Mouse (Mus musculus): ENCODE results near the gene Cyfip2. TPM values are rescaled to one million over a fixed set of nuclear protein-coding genes. Genes with fewer than 3 reads are reported as not detected.

Cyfip2 gene
- polyA plus RNA-seq, 1 experiment from 2014 or later = 92.0 TPM

DNA sequence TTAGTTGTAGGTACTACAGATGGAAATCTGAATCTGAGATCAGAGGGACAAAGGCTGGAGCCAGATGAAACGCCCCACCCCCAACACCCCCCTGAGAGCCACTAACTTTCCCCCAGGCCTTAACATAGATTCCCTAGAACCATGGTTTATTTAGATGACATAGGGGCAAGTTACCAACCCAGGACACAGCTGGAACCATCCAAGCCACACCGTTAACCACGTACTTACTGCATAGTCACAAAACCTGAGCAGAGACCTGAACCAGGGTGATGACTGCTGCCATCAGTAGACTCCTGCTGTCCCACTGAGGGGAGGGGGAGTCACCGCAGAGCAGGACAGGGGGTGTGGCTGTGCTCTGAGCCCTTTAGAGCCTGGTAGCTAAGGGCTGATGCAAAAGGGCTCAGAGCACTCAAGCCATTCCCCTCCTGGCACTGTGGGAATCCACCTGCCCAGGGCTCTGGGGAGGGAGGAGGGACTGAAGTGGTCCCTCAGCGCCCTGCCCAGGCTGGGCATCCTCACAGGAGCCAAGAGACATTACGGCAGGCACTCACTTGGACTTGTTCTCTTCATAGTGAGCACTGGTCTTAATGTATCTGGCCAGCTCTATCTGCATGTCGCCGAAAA lies 40.5 kb downstream of the Cyfip2 start:
- ATAC-seq = no peak
- no peak overlapping the region for H3K4me2 ChIP-seq (ENCODE audit: low read length)
- WGBS = 71% methylated on average over 8 of the region's 8 CpGs
- peaks cover 41% of the 10 kb centered on the region for H3K36me3 ChIP-seq (ENCODE audit: control insufficient read depth, insufficient read depth, low read length)
- H3K9me3 ChIP-seq (ENCODE audit: control insufficient read depth, low read length) = no peaks in the 10 kb centered on the region
- no peak overlapping the region; the same call in 1 of the 2 replicates for H3K9ac ChIP-seq (ENCODE audit: low read depth, low read length)
- H3K4me1 ChIP-seq (ENCODE audit: control insufficient read depth, insufficient read depth, low read depth, low read length) = no peaks in the 10 kb centered on the region
- no peak overlapping the region for H3K4me3 ChIP-seq (ENCODE audit: low read length)
- H3K27me3 ChIP-seq (replicated peaks; ENCODE audit: control insufficient read depth, insufficient read depth, low read length) = no peaks in the 10 kb centered on the region
- no peak overlapping the region for H3K27ac ChIP-seq (ENCODE audit: low read depth, low read length)

DNA sequence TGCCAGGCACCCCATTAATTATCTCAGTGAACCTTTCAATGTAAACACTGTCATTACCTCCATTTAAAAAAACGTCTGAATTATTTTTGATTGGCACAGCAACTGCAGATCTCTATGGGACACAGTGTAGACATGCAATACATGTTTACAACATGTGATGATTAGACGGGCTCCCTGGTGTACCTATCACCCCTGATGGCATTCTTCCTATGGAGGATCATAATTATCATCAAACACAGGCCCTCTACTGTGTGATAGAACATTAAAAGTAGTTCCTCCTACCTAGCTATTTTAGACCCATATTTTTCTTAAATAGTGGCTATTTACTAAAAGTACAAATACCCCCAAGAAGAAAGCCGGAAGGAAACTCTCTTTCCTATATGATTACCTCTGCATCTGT lies 42.8 kb downstream of the Cyfip2 start:
- H3K4me3 ChIP-seq (ENCODE audit: low read length) = no peak overlapping the region
- no peaks in the 10 kb centered on the region for H3K9me3 ChIP-seq (ENCODE audit: control insufficient read depth, low read length)
- peaks cover 52% of the 10 kb centered on the region for H3K36me3 ChIP-seq (ENCODE audit: control insufficient read depth, insufficient read depth, low read length)
- no peak for ATAC-seq
- H3K9ac ChIP-seq (ENCODE audit: low read depth, low read length) = no peak overlapping the region
- WGBS = 76% methylated on average over 3 of the region's 3 CpGs
- H3K27ac ChIP-seq (ENCODE audit: low read depth, low read length) = no peak overlapping the region
- H3K4me2 ChIP-seq (ENCODE audit: low read length) = no peak overlapping the region
- no peaks in the 10 kb centered on the region for H3K27me3 ChIP-seq (replicated peaks; ENCODE audit: control insufficient read depth, insufficient read depth, low read length)
- no peaks in the 10 kb centered on the region for H3K4me1 ChIP-seq (ENCODE audit: control insufficient read depth, insufficient read depth, low read depth, low read length)

DNA sequence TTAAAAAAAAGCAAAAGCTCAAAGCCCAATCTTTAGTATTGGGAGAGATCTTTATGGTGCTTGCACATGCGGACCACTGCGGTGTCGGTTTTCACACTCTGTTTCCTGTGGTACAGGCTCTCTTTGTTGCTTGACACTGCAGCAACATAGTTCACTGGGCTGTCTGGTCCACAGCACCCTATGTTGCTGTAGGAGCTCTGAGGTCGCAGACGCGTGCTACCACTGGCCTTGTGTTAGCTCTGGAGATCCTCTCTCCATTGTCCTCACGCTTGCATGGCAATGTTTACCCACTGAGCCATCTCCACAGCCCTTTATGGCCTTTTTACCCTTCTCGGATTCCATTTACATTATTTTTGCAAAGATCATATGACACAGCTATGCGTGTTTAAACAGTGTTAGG lies 43.3 kb downstream of the Cyfip2 start:
- WGBS = 73% methylated on average over 9 of the region's 9 CpGs
- no peak overlapping the region for H3K4me2 ChIP-seq (ENCODE audit: low read length)
- no peaks in the 10 kb centered on the region for H3K9me3 ChIP-seq (ENCODE audit: control insufficient read depth, low read length)
- H3K9ac ChIP-seq (ENCODE audit: low read depth, low read length) = no peak overlapping the region
- H3K36me3 ChIP-seq (ENCODE audit: control insufficient read depth, insufficient read depth, low read length) = peaks cover 53% of the 10 kb centered on the region
- H3K4me3 ChIP-seq (ENCODE audit: low read length) = no peak overlapping the region
- H3K27me3 ChIP-seq (replicated peaks; ENCODE audit: control insufficient read depth, insufficient read depth, low read length) = no peaks in the 10 kb centered on the region
- no peak overlapping the region for H3K27ac ChIP-seq (ENCODE audit: low read depth, low read length)
- H3K4me1 ChIP-seq (ENCODE audit: control insufficient read depth, insufficient read depth, low read depth, low read length) = no peaks in the 10 kb centered on the region
- ATAC-seq = 0 out of 2 replicates have a peak, but pooled peaks have one; percentile 32

DNA sequence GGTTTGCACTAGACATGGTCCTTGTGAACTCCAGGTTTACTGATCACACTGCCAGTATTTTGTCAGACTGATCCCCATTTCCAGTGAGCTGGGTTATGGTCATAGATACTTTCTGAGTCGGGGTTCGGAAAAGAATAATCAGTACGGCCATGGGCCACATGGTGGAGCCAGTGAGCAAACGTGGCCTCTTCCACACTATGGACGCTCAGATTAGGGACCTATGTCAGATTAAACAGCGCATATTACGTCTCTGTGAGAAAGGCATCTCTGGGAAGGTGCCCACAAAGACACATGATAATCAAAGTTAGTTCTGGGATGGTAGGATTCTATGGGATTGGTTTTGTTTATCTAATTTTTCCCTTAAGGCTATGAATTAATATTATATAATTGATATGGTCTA lies 43.7 kb downstream of the Cyfip2 start:
- Histone ChIP-seq H3K9ac (ENCODE audit: low read depth, low read length) (no peak overlapping the region), H3K4me1 (ENCODE audit: control insufficient read depth, insufficient read depth, low read depth, low read length) (no peaks in the 10 kb centered on the region), H3K4me2 (ENCODE audit: low read length) (no peak overlapping the region), H3K4me3 (ENCODE audit: low read length) (no peak overlapping the region), H3K9me3 (ENCODE audit: control insufficient read depth, low read length) (no peaks in the 10 kb centered on the region), H3K27me3 (replicated peaks; ENCODE audit: control insufficient read depth, insufficient read depth, low read length) (no peaks in the 10 kb centered on the region), H3K27ac (ENCODE audit: low read depth, low read length) (no peak overlapping the region), H3K36me3 (ENCODE audit: control insufficient read depth, insufficient read depth, low read length) (peaks cover 50% of the 10 kb centered on the region)
- ATAC-seq = peak; percentile 60
- 18% methylated on average over 7 of the region's 7 CpGs for WGBS

DNA sequence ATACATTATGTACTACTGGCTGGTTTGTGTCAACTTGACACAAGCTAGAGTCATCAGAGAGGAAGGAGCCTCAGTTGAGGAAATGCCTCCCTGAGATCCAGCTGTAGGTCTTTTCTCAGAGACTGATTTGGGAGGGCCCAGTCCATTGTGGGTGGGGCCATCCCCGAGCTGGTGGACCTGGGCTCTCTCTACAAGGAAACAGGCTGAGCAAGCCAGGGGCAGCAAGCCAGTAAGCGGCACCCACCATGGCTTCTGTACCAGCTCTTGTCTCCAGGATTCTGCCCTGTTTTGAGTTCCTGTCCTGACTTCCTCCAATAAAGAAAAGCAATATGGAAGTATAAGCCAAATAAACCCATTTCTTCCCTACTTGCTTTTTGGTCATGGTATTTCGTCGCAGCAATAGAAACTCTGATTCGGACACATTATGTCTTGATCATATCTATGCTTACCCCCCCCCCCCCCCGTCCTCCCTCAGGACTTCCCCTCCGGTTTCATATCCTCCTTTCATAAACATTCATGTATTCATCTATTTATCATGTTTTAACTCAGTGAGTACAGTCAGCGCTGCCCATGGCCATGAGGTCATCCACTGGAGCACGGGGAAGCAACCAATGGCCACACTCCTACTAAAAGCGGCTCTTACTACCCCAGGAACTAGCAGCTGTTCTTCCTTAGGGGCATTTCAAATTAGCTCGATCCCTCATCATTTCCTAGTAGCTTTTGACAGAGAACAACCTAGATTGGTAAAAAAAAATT lies 47.5 kb downstream of the Cyfip2 start:
- Histone ChIP-seq H3K36me3 (ENCODE audit: control insufficient read depth, insufficient read depth, low read length) (peaks cover 48% of the 10 kb centered on the region), H3K4me2 (ENCODE audit: low read length) (no peak overlapping the region), H3K27me3 (replicated peaks; ENCODE audit: control insufficient read depth, insufficient read depth, low read length) (no peaks in the 10 kb centered on the region), H3K4me1 (ENCODE audit: control insufficient read depth, insufficient read depth, low read depth, low read length) (no peaks in the 10 kb centered on the region), H3K4me3 (ENCODE audit: low read length) (no peak overlapping the region), H3K9me3 (ENCODE audit: control insufficient read depth, low read length) (no peaks in the 10 kb centered on the region), H3K27ac (ENCODE audit: low read depth, low read length) (no peak overlapping the region), H3K9ac (ENCODE audit: low read depth, low read length) (no peak overlapping the region)
- ATAC-seq = no peak
- 89% methylated on average over 11 of the region's 11 CpGs for WGBS

DNA sequence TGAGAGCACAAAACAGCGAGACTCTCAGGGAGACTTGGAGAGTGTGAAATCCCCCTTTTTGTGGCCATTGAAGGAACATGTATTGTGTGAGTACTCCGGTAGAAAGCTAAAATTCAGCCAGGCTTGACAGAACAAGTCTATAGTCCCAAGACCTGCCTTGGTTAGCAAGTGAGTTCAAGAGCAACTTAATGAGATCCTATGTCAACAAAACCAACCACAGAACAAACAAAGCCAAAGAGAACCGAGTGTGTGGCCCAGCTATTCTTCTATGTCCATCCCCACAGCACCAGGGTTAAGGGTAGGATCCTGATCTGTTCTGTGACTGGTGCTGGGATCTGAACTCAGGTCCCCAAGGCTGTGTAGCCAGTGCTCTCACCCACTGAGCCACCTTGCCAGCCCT lies 48.1 kb downstream of the Cyfip2 start:
- no peaks in the 10 kb centered on the region for H3K27me3 ChIP-seq (replicated peaks; ENCODE audit: control insufficient read depth, insufficient read depth, low read length)
- H3K9ac ChIP-seq (ENCODE audit: low read depth, low read length) = no peak overlapping the region
- H3K4me1 ChIP-seq (ENCODE audit: control insufficient read depth, insufficient read depth, low read depth, low read length) = no peaks in the 10 kb centered on the region
- no peak overlapping the region for H3K4me3 ChIP-seq (ENCODE audit: low read length)
- H3K9me3 ChIP-seq (ENCODE audit: control insufficient read depth, low read length) = no peaks in the 10 kb centered on the region
- no peak overlapping the region for H3K27ac ChIP-seq (ENCODE audit: low read depth, low read length)
- WGBS = 79% methylated on average over 3 of the region's 3 CpGs
- H3K4me2 ChIP-seq (ENCODE audit: low read length) = no peak overlapping the region
- ATAC-seq = no peak
- H3K36me3 ChIP-seq (ENCODE audit: control insufficient read depth, insufficient read depth, low read length) = peaks cover 48% of the 10 kb centered on the region

DNA sequence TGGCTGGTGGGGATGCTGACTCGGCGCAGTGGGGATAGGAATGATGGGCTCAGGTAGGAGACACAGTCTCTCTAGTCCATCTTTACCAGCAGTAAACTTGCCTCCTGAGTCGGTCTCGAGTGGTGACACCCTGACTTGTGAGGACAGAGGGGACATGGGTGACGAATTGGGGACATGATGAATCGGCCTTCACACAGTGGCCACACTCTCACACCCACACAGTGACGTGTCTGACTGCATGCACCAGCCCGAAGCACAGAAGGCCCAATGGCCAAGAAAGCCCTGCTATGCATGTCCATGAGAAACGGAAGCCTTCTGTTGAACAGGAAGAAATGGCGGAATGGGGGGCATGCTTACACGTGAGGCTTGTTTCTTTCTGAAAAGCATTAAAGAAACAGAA lies 49.4 kb downstream of the Cyfip2 start:
- Histone ChIP-seq H3K9me3 (ENCODE audit: control insufficient read depth, low read length) (no peaks in the 10 kb centered on the region), H3K4me2 (ENCODE audit: low read length) (no peak overlapping the region), H3K36me3 (ENCODE audit: control insufficient read depth, insufficient read depth, low read length) (peaks cover 57% of the 10 kb centered on the region), H3K4me3 (ENCODE audit: low read length) (no peak overlapping the region), H3K27ac (ENCODE audit: low read depth, low read length) (no peak overlapping the region), H3K4me1 (ENCODE audit: control insufficient read depth, insufficient read depth, low read depth, low read length) (no peaks in the 10 kb centered on the region), H3K27me3 (replicated peaks; ENCODE audit: control insufficient read depth, insufficient read depth, low read length) (no peaks in the 10 kb centered on the region), H3K9ac (ENCODE audit: low read depth, low read length) (no peak overlapping the region)
- no peak for ATAC-seq
- 94% methylated on average over 11 of the region's 11 CpGs for WGBS

DNA sequence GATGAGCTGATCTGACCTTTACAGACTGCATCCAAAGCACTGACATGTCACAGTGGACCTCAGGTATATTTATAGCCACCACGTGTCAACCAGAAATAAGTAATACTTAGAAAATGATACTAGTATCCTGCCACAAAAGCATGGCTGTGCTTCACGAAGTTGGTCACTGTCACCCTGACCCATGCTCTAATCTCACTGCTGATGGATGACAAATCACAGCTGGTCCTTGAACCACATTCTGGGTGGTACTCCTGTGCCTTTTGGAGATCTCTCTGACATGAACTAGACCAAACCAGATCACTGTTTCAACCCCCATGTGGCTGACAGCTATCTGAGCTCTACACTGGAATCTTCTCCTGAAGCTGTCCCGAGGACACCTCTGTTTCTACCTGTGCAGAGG lies 49.8 kb downstream of the Cyfip2 start:
- no peak for ATAC-seq
- Histone ChIP-seq H3K4me3 (ENCODE audit: low read length) (no peak overlapping the region), H3K27ac (ENCODE audit: low read depth, low read length) (no peak overlapping the region), H3K9ac (ENCODE audit: low read depth, low read length) (no peak overlapping the region), H3K9me3 (ENCODE audit: control insufficient read depth, low read length) (no peaks in the 10 kb centered on the region), H3K36me3 (ENCODE audit: control insufficient read depth, insufficient read depth, low read length) (peaks cover 56% of the 10 kb centered on the region), H3K27me3 (replicated peaks; ENCODE audit: control insufficient read depth, insufficient read depth, low read length) (no peaks in the 10 kb centered on the region), H3K4me2 (ENCODE audit: low read length) (no peak overlapping the region), H3K4me1 (ENCODE audit: control insufficient read depth, insufficient read depth, low read depth, low read length) (no peaks in the 10 kb centered on the region)
- WGBS = 87% methylated on average over 3 of the region's 3 CpGs

DNA sequence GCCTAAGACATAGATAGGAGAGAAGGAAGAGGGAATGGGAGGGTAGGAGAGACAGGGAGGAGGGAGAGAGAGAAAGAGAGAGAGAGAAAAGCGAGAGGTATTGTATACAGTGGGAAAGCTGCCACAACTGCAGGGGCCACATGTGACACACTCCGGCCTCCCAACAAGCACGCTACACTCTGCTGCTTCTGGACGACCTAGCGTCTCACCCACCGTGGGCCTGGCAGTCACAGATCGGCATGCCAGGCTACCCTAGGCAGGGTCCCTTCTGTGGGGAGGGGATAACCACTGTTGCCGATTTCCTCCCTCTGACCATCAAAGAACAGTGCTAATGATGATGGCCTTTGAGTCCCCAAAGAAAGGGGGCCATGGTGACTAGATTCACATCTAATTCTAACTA lies 53.9 kb downstream of the Cyfip2 start:
- Histone ChIP-seq H3K9me3 (ENCODE audit: control insufficient read depth, low read length) (no peaks in the 10 kb centered on the region), H3K4me2 (ENCODE audit: low read length) (no peak overlapping the region), H3K36me3 (ENCODE audit: control insufficient read depth, insufficient read depth, low read length) (peaks cover 52% of the 10 kb centered on the region), H3K4me3 (ENCODE audit: low read length) (no peak overlapping the region), H3K4me1 (ENCODE audit: control insufficient read depth, insufficient read depth, low read depth, low read length) (no peaks in the 10 kb centered on the region), H3K27ac (ENCODE audit: low read depth, low read length) (no peak overlapping the region), H3K9ac (ENCODE audit: low read depth, low read length) (no peak overlapping the region), H3K27me3 (replicated peaks; ENCODE audit: control insufficient read depth, insufficient read depth, low read length) (no peaks in the 10 kb centered on the region)
- 95% methylated on average over 8 of the region's 8 CpGs for WGBS
- ATAC-seq = no peak

Data from hindbrain, embryonic 16.5 days (tissue).